Mouse (Mus musculus) right cerebral cortex, postnatal 14 days (tissue): ENCODE measurements around the gene Syt11.
A peak's percentile ranks its signal among the peaks of the same experiment; 100 is the strongest.
"Not testable (repeated sequence)": the region's sequence is repeated elsewhere in the genome, so short reads cannot be mapped to it uniquely, and the experiment has no call there.

Experiments
- DNase-seq: peaks from one replicate; pipeline ENCODE4 v3.0.0; 2022

The Syt11 gene

GRCm38 (mm10) chr3:88719098-88719497 is 55.9 kb downstream of the Syt11 start:
- DNase-seq = no peak

- no peak for DNase-seq
These were observed 57.1 kb downstream of the Syt11 start for GRCm38 (mm10) chr3:88717831-88718230.

- no peak for DNase-seq
These were observed 57.7 kb downstream of the Syt11 start for GRCm38 (mm10) chr3:88717198-88717798.

- DNase-seq = peak; percentile 81
These were observed 58.4 kb downstream of the Syt11 start, which contains the start of gene Rit1 for GRCm38 (mm10) chr3:88716399-88717197. TSS of gene Rit1 (plus strand) at chr3:88716838.

- DNase-seq = not testable (repeated sequence)
These were observed 59.2 kb downstream of the Syt11 start for GRCm38 (mm10) chr3:88715716-88716115.

- DNase-seq = no peak
These were observed 60.2 kb downstream of the Syt11 start for GRCm38 (mm10) chr3:88714725-88715124.

- no peak for DNase-seq
These were observed 61.3 kb downstream of the Syt11 start for GRCm38 (mm10) chr3:88713709-88714108.

- no peak for DNase-seq
These were observed 73.7 kb downstream of the Syt11 start for GRCm38 (mm10) chr3:88701222-88701621.

- DNase-seq = no peak
These were observed 74.7 kb downstream of the Syt11 start for GRCm38 (mm10) chr3:88700247-88700646.

- DNase-seq = no peak
These were observed 76.1 kb downstream of the Syt11 start for GRCm38 (mm10) chr3:88698834-88699233.

- DNase-seq = no peak
These were observed 76.9 kb downstream of the Syt11 start for GRCm38 (mm10) chr3:88698051-88698450.

GRCm38 (mm10) chr3:88695545-88695944 is 79.4 kb downstream of the Syt11 start:
- no peak for DNase-seq
